Mouse (Mus musculus) midbrain, embryonic 15.5 days (tissue): ENCODE results near the gene Slc38a10. TPM values are rescaled to one million over a fixed set of nuclear protein-coding genes. Genes with fewer than 3 reads are reported as not detected.
A peak's percentile ranks its signal among the peaks of the same experiment; 100 is the strongest.

Experiments
- ATAC-seq: fragments of 200-750 bp; cut with Nextera tagmentation; replicated peaks from 2 replicates; pipeline ENCODE4 v1.8.0; 2017; ENCODE audit warnings: moderate TSS enrichment
- H3K27ac ChIP-seq: fragments of 300-500 bp; sonication (generic); 2 replicates; pipeline ENCODE4 v1.5.1; 2015; ENCODE audit warnings: mild to moderate bottlenecking, inconsistent platforms
- H3K27me3 ChIP-seq: fragments of 300-500 bp; sonication (generic); replicated peaks from 2 replicates; pipeline ENCODE4 v1.6.1; 2015; ENCODE audit warnings: inconsistent platforms
- H3K36me3 ChIP-seq: fragments of 300-500 bp; sonication (generic); replicated peaks from 2 replicates; pipeline ENCODE4 v1.6.1; 2015; ENCODE audit warnings: inconsistent platforms
- H3K4me1 ChIP-seq: fragments of 300-500 bp; sonication (generic); 2 replicates; pipeline ENCODE4 v1.6.1; 2015; ENCODE audit warnings: inconsistent platforms
- H3K4me2 ChIP-seq: fragments of 300-500 bp; sonication (generic); 2 replicates; pipeline ENCODE4 v1.6.1; 2015; ENCODE audit warnings: inconsistent platforms, mild to moderate bottlenecking, moderate library complexity
- H3K4me3 ChIP-seq: fragments of 300-500 bp; sonication (generic); 2 replicates; pipeline ENCODE4 v1.5.1; 2015; ENCODE audit warnings: mild to moderate bottlenecking, inconsistent platforms
- H3K9ac ChIP-seq: fragments of 300-500 bp; sonication (generic); 2 replicates; pipeline ENCODE4 v1.6.1; 2015; ENCODE audit warnings: mild to moderate bottlenecking, inconsistent platforms
- H3K9me3 ChIP-seq: fragments of 300-500 bp; sonication (generic); 2 replicates; pipeline ENCODE4 v1.6.1; 2016; ENCODE audit warnings: inconsistent platforms
- WGBS: fragments of 180-500 bp; shearing (Covaris S2); methylation state at CpG from one replicate; pipeline ENCODE4 v1.1.7; 2015; ENCODE audit warnings: mixed read lengths; 5-methylcytosine and 5-hydroxymethylcytosine counted together
- polyA plus RNA-seq: library from polyadenylated mRNA; unstranded; fragments of >200 nt; fragmentation: Nextera tagmentation; extraction: Ambion mirVana; gene quantifications from 2 replicates; pipeline ENCODE4 v1.2.1, GENCODE M21; 2015

Slc38a10 gene
- polyA plus RNA-seq, 1 experiment from 2014 or later = 125 TPM

DNA sequence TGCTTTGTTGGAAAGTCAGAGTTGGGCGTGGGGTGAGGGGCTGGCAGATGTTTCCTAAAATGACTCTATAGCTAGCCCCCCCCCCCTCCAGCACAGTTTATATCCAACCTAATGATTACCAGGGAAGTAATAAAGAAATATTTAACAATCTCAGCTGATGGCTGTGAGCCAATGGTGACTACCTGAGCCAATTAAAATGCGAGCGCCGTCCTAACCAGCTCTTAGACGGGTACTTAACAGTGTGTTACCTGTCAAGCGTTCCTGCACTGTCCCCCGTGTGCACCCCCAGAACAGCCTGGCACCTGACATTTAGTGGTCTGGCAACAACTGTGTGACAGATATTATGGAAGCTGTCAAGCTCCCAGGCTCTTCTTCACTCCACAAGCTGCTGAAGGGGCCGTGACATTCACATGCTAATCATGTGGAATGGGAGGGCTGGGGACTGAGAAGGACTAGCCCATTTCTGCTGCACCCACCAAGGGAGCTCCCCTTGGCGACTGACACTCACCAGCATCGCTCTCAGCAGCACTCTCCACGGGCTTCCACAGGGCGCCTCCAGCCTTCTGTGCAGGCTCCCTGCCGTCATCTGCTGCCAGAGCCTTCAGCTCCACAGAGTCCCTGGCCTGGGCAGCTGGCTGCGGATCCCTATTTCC is 41.5 kb downstream of the Slc38a10 start:
- no peak overlapping the region for H3K27ac ChIP-seq
- WGBS = 70% methylated on average over 14 of the region's 14 CpGs
- no peak for ATAC-seq

DNA sequence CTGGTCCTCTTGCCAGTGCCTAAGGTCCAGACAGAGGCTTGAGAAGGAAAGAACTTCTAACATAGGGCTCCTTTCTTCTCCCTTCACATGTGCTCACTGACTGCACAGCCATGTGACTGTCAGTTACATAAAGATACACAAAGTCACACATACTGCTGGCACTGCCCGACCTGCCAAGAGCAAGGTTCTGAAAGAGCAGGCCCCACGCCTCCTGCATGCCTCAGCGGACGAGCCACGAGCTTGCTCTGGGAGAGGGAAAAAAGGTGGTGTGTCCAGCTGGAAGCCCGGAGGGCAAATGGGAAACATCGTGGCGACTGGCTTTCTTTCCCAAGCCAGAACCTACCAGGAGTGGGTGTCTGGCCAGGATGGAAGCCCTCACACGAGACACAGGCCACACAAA is 43.4 kb downstream of the Slc38a10 start:
- Histone ChIP-seq H3K27me3 (no peaks in the 10 kb centered on the region), H3K36me3 (peaks cover 14% of the 10 kb centered on the region; the same call in 1 of the 2 replicates), H3K9ac (no peak overlapping the region), H3K27ac (no peak overlapping the region), H3K4me2 (no peak overlapping the region), H3K9me3 (no peaks in the 10 kb centered on the region), H3K4me3 (no peak overlapping the region), H3K4me1 (peaks cover 4% of the 10 kb centered on the region; the same call in 1 of the 2 replicates)
- ATAC-seq = no peak
- 89% methylated on average over 9 of the region's 9 CpGs for WGBS

More for the DNA sequence above, 41.5 kb downstream of the Slc38a10 start:
- Histone ChIP-seq H3K4me2 (no peak overlapping the region), H3K4me1 (peaks cover 4% of the 10 kb centered on the region; the same call in 1 of the 2 replicates), H3K4me3 (no peak overlapping the region), H3K9ac (no peak overlapping the region), H3K27me3 (no peaks in the 10 kb centered on the region), H3K36me3 (peaks cover 14% of the 10 kb centered on the region; the same call in 1 of the 2 replicates), H3K9me3 (no peaks in the 10 kb centered on the region)

DNA sequence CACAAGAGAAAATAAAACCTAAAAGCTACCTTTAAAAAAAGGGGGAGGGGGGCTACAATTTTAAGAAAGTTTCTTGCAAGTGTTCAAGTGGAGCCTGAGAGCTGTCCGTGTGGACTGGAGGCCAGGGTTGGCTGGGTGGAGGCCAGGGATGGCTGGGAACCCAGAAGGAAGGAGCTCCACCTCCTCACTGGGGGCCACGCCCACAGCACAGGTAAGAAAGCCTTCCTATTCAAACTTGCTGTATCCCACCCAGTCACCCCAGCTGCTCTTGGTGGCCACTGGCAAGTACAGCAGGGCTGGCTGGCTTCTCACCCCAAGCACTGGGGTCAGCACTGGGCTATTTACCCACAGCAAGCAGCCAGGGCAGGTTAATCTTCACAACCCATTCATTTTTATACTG is 44.1 kb downstream of the Slc38a10 start:
- H3K4me2 ChIP-seq = no peak overlapping the region
- WGBS = 82% methylated on average over 2 of the region's 2 CpGs
- H3K9ac ChIP-seq = no peak overlapping the region
- peaks cover 4% of the 10 kb centered on the region; the same call in 1 of the 2 replicates for H3K4me1 ChIP-seq
- no peak overlapping the region for H3K4me3 ChIP-seq
- no peak for ATAC-seq
- H3K36me3 ChIP-seq = peaks cover 14% of the 10 kb centered on the region; the same call in 1 of the 2 replicates
- H3K27me3 ChIP-seq = no peaks in the 10 kb centered on the region
- no peaks in the 10 kb centered on the region for H3K9me3 ChIP-seq
- no peak overlapping the region for H3K27ac ChIP-seq

DNA sequence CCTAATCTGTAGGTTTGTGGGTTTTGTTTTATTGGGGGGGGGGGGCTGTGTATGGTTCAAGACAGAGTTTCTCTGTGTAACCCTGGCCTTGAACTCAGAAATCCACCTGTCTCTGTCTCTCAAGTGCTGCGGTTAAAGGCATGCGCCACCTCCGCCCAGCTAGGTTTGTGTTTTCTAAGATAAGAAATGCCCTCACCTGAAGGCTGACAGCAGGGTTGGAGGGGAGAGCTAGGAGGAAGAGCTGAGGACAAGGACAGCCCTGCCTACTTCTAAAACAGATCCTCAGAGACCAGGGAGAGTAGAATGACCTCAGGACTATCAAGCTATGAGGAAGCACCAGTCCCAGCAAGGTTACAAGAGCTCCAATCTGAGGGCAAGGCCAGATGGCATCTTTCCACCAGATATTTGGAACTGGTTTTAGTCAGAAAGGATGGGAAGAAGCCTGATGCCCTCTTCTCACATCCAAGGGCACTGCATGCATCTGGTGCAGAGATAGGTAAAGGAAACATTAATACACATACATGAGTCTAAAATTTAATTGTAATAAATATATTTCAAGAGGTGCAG is 47.6 kb downstream of the Slc38a10 start:
- no peak for ATAC-seq
- Histone ChIP-seq H3K36me3 (peaks cover 19% of the 10 kb centered on the region; the same call in 1 of the 2 replicates), H3K4me3 (no peak overlapping the region), H3K9me3 (no peaks in the 10 kb centered on the region), H3K4me1 (peaks cover 17% of the 10 kb centered on the region), H3K4me2 (no peak overlapping the region), H3K9ac (no peak overlapping the region), H3K27me3 (no peaks in the 10 kb centered on the region), H3K27ac (no peak overlapping the region)
- WGBS = 95% methylated on average over 3 of the region's 3 CpGs

- no peaks in the 10 kb centered on the region for H3K9me3 ChIP-seq
- no peaks in the 10 kb centered on the region for H3K27me3 ChIP-seq
- H3K36me3 ChIP-seq = peaks cover 18% of the 10 kb centered on the region; the same call in 1 of the 2 replicates
- under 1% methylated on average over 3 of the region's 3 CpGs for WGBS
- H3K4me1 ChIP-seq = peaks cover 28% of the 10 kb centered on the region
- H3K4me2 ChIP-seq = no peak overlapping the region
- H3K27ac ChIP-seq = peak overlapping the region; percentile 51; the same call in 1 of the 2 replicates
- ATAC-seq = no peak
- H3K4me3 ChIP-seq = no peak overlapping the region
- no peak overlapping the region for H3K9ac ChIP-seq
Observed at GRCm38 (mm10) chr11:120101036-120101435, 50.1 kb downstream of the Slc38a10 start.

GRCm38 (mm10) chr11:120098588-120099511 is 52.3 kb downstream of the Slc38a10 start, which contains the start of the genes Tepsin and Ndufaf8:
Tepsin (minus strand) TSS chr11:120098731.
Ndufaf8 (plus strand) TSS chr11:120098928.
- Histone ChIP-seq H3K9me3 (no peaks in the 10 kb centered on the region), H3K9ac (peak within 1 kb of the TSS; percentile 82), H3K36me3 (peaks cover 8% of the 10 kb centered on the region; the same call in 1 of the 2 replicates), H3K4me1 (peaks cover 28% of the 10 kb centered on the region), H3K4me3 (peak within 1 kb of the TSS; percentile 72), H3K27me3 (no peaks in the 10 kb centered on the region), H3K27ac (peak within 1 kb of the TSS; percentile 92), H3K4me2 (peak within 1 kb of the TSS; percentile 91)
- WGBS = under 1% methylated on average over 77 of the region's 77 CpGs
- peak; percentile 97 for ATAC-seq

DNA sequence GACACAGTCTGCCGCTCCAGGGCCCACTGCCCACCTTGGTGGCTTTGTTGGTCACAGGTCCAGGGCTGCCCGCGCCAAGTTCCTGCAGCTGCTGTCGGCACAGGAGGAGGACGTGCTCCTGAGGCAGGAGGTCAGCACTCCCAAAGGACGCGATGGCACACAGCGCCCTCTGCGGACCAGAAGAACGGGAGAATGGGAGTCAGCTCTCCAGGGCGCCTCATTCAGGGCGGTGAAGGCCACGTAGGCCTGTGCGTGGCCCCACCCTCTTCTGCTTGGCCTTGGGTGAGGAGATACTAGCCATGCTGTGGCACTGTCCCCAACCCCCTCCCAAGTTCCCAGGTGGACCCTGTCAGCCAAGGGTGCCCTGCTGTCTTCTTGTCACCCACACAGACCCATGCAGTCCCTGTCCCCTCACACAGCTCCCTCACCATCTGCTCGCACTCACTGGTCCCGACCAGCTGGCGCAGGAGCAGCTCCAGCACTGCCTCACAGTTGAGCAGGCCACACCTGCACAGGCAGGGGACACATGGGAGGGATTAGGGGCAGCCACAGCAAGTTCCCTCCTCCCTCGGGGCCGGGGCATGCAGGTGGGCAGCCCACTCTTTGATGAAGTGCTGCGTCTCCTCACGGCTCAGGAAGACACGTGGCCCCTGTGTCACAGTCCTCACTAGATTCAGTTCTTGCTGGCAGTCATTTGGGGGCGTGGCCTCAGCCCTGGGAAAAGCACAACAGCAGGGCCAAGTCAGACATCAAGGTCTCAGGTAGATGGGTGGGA is 58.1 kb downstream of the Slc38a10 start:
- Histone ChIP-seq H3K4me2 (no peak overlapping the region), H3K36me3 (peaks cover 26% of the 10 kb centered on the region; the same call in 1 of the 2 replicates), H3K4me3 (no peak overlapping the region), H3K4me1 (peaks cover 8% of the 10 kb centered on the region), H3K27ac (no peak overlapping the region), H3K9me3 (no peaks in the 10 kb centered on the region), H3K9ac (no peak overlapping the region), H3K27me3 (no peaks in the 10 kb centered on the region)
- no peak for ATAC-seq
- WGBS = 80% methylated on average over 23 of the region's 23 CpGs

GRCm38 (mm10) chr11:120090661-120091060 is 60.5 kb downstream of the Slc38a10 start:
- no peak for ATAC-seq
- no peaks in the 10 kb centered on the region for H3K9me3 ChIP-seq

GRCm38 (mm10) chr11:120086702-120087152 is 64.4 kb downstream of the Slc38a10 start, which contains the start of gene Cep131:
Cep131 (minus strand) TSS chr11:120086827.
- 0% methylated on average over 42 of the region's 42 CpGs for WGBS
- ATAC-seq = peak; percentile 99

More at GRCm38 (mm10) chr11:120090661-120091060, 60.5 kb downstream of the Slc38a10 start:
- Histone ChIP-seq H3K4me1 (peaks cover 10% of the 10 kb centered on the region), H3K36me3 (peaks cover 26% of the 10 kb centered on the region; the same call in 1 of the 2 replicates), H3K9ac (no peak overlapping the region), H3K4me2 (no peak overlapping the region), H3K27me3 (no peaks in the 10 kb centered on the region), H3K4me3 (no peak overlapping the region), H3K27ac (no peak overlapping the region)
- 95% methylated on average over 4 of the region's 4 CpGs for WGBS

GRCm38 (mm10) chr11:120085891-120086627 is 65.1 kb downstream of the Slc38a10 start:
- H3K9me3 ChIP-seq = no peaks in the 10 kb centered on the region
- no peaks in the 10 kb centered on the region for H3K27me3 ChIP-seq
- peak overlapping the region; percentile 89 for H3K27ac ChIP-seq
- peaks cover 15% of the 10 kb centered on the region; the same call in 1 of the 2 replicates for H3K36me3 ChIP-seq
- peak overlapping the region; percentile 70 for H3K4me2 ChIP-seq
- under 1% methylated on average over 25 of the region's 25 CpGs for WGBS
- H3K4me1 ChIP-seq = peaks cover 18% of the 10 kb centered on the region
- peak overlapping the region; percentile 98 for H3K9ac ChIP-seq
- peak; percentile 25 for ATAC-seq
- H3K4me3 ChIP-seq = peak overlapping the region; percentile 86

More at GRCm38 (mm10) chr11:120086702-120087152, 64.4 kb downstream of the Slc38a10 start, which contains the start of gene Cep131:
- Histone ChIP-seq H3K27ac (peak within 1 kb of the TSS; percentile 89), H3K9me3 (no peaks in the 10 kb centered on the region), H3K4me2 (peak within 1 kb of the TSS; percentile 70), H3K9ac (peak within 1 kb of the TSS; percentile 98), H3K27me3 (no peaks in the 10 kb centered on the region), H3K4me1 (peaks cover 18% of the 10 kb centered on the region), H3K36me3 (peaks cover 17% of the 10 kb centered on the region; the same call in 1 of the 2 replicates), H3K4me3 (peak within 1 kb of the TSS; percentile 86)
